Mouse (Mus musculus) intestine, postnatal 0 days (tissue): ENCODE data around the gene Pinlyp. TPM values are rescaled to one million over a fixed set of nuclear protein-coding genes. Genes with fewer than 3 reads are reported as not detected.
A peak's percentile ranks its signal among the peaks of the same experiment; 100 is the strongest.

Source experiments
- ATAC-seq: fragments of 200-750 bp; cut with Nextera tagmentation; 2 replicates; pipeline ENCODE4 v1.8.0; 2017; ENCODE audit warnings: mild to moderate bottlenecking, moderate TSS enrichment, moderate library complexity
- H3K27ac ChIP-seq: fragments of 300-500 bp; sonication (generic); 2 replicates; pipeline ENCODE4 v1.5.1; 2014; ENCODE audit warnings: mild to moderate bottlenecking, low read depth, low read length, moderate library complexity
- H3K27me3 ChIP-seq: fragments of 300-500 bp; sonication (generic); replicated peaks from 2 replicates; pipeline ENCODE4 v1.6.1; 2014; ENCODE audit warnings: low read length, mixed read lengths; ENCODE audit not compliant: control insufficient read depth, insufficient read depth
- H3K36me3 ChIP-seq: fragments of 300-500 bp; sonication (generic); 2 replicates; pipeline ENCODE4 v1.6.1; 2014; ENCODE audit warnings: mild to moderate bottlenecking, moderate library complexity; ENCODE audit not compliant: control insufficient read depth, insufficient read depth
- H3K4me1 ChIP-seq: fragments of 300-500 bp; sonication (generic); replicated peaks from 2 replicates; pipeline ENCODE4 v1.6.1; 2014; ENCODE audit warnings: antibody characterized with exemption, low read length, mixed read lengths; ENCODE audit not compliant: control insufficient read depth, insufficient read depth
- H3K4me2 ChIP-seq: fragments of 300-500 bp; sonication (generic); replicated peaks from 2 replicates; pipeline ENCODE4 v1.6.1; 2014; ENCODE audit warnings: low read depth, mild to moderate bottlenecking, moderate library complexity
- H3K4me3 ChIP-seq: fragments of 300-500 bp; sonication (generic); 2 replicates; pipeline ENCODE4 v1.5.1; 2014; ENCODE audit warnings: low read depth, low read length
- H3K9ac ChIP-seq: fragments of 300-500 bp; sonication (generic); 2 replicates; pipeline ENCODE4 v1.6.1; 2014; ENCODE audit warnings: mild to moderate bottlenecking, low read depth, low read length
- H3K9me3 ChIP-seq: fragments of 300-500 bp; sonication (generic); 2 replicates; pipeline ENCODE4 v1.6.1; 2016; ENCODE audit warnings: mixed run types; ENCODE audit not compliant: control insufficient read depth
- CTCF ChIP-seq: sonication (generic); IDR thresholded peaks from 2 replicates; pipeline ENCODE4 v1.5.1; 2016; ENCODE audit warnings: low read depth, mild to moderate bottlenecking, control low read depth, antibody characterized with exemption, moderate library complexity
- WGBS: fragments of 180-500 bp; shearing (Covaris S2); extraction: QIAGEN DNeasy Blood & Tissue Kit; methylation state at CpG from one replicate; pipeline ENCODE4 v1.1.7; 2014; 5-methylcytosine and 5-hydroxymethylcytosine counted together
- polyA plus RNA-seq: library from polyadenylated mRNA; unstranded; fragments of >200 nt; fragmentation: Nextera tagmentation; extraction: Ambion mirVana; gene quantifications from 2 replicates; pipeline ENCODE4 v1.2.1, GENCODE M21; 2015

Gene Pinlyp
- polyA plus RNA-seq, 1 experiment from 2014 or later, result not detected

DNA sequence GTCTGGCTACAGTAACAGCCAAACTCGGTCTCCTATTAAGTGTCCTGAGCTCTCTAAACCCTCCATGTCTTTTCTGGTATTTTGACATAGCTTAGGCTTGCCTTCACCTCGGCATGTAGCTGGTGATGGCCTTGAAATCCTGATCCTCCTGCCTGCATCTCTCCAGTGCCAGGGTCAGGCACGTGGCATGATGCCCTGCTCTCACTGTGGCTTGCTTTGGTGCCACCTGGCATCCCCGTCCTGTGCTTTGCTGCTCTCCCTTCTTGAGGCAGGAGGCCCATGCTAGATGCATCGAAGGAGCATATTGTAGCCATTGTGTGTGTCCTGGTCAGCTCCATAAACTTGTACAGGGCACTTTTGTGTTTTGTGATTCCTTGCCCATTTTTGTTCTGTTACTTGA, 8.3 kb downstream of the Pinlyp start:
- no peaks in the 10 kb centered on the region for H3K9me3 ChIP-seq
- no peak overlapping the region for H3K9ac ChIP-seq
- ATAC-seq, result no peak
- no peak overlapping the region for H3K4me3 ChIP-seq
- no peaks in the 10 kb centered on the region for H3K27me3 ChIP-seq
- no peak overlapping the region for H3K4me2 ChIP-seq
- no peak overlapping the region for H3K27ac ChIP-seq
- no peaks in the 10 kb centered on the region for H3K4me1 ChIP-seq
- H3K36me3 ChIP-seq, result peaks cover 29% of the 10 kb centered on the region
- TF ChIP-seq CTCF, result no peak
- WGBS, result 77% methylated on average over 5 of the region's 5 CpGs

DNA sequence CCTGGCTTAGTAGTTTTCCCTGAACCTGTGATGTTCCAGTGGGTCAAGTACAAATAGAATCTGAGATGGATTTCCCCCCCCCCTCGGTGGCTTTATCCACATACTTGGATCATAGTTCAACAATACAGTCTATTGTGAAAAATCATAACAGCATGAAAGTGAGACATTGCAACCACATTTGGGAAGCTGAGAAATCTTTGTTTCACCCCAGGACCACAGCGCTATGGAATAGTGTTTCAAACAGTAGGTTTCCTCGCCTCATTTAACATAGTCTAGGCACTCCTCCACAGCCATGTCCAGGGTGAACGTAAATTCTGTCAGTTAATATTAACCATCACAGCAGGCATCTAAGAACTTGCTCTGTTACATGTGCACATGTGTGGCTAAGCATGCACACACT, 8.8 kb downstream of the Pinlyp start:
- no peak overlapping the region for H3K9ac ChIP-seq
- no peak overlapping the region for H3K27ac ChIP-seq
- H3K4me1 ChIP-seq, result no peaks in the 10 kb centered on the region
- H3K27me3 ChIP-seq, result no peaks in the 10 kb centered on the region
- no peaks in the 10 kb centered on the region for H3K9me3 ChIP-seq
- WGBS, result 74% methylated on average over 4 of the region's 4 CpGs
- no peak for TF ChIP-seq CTCF
- H3K4me2 ChIP-seq, result no peak overlapping the region
- peaks cover 29% of the 10 kb centered on the region for H3K36me3 ChIP-seq
- H3K4me3 ChIP-seq, result no peak overlapping the region
- ATAC-seq, result no peak

DNA sequence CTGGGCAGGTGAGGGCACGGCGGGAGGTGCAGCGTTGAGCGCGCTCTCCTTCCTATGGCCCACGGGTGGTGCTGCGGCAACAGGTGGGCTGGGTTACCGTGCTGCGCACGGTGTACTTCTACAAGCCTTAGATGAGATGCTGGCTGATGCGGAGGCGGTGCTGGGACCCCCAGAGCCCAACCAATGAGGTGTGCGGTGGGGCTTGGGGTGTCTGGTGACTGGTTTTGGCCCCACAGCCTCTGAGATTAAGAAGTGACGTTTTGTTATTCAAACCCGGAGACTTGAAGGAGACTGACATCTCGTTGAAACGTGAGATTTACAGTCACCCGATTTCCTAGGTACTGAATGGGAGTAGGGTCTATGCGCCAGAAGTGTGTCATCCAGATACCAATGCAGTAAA, 11.6 kb downstream of the Pinlyp start:
- peaks cover 5% of the 10 kb centered on the region; the same call in 1 of the 2 replicates for H3K4me1 ChIP-seq
- no peak overlapping the region for H3K4me2 ChIP-seq
- TF ChIP-seq CTCF, result no peak

DNA sequence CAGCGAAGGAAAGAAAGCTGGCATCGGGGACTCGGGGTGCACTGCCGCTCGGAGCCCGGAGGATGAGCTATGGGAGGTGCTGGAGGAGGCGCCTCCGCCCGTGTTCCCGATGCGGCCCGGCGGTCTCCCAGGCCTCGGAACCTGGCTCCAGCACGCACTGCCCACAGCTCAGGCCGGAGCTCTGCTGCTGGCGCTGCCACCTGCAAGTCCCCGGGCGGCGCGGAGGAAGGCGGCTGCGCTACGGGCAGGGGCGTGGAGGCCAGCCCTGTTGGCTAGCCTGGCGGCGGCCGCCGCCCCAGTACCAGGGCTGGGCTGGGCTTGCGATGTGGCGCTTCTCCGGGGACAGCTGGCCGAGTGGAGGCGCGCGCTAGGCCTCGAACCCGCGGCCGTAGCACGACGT, 12.1 kb downstream of the Pinlyp start:
- no peak overlapping the region for H3K4me3 ChIP-seq
- no peaks in the 10 kb centered on the region for H3K9me3 ChIP-seq
- ATAC-seq, result no peak
- no peak for TF ChIP-seq CTCF
- no peaks in the 10 kb centered on the region for H3K27me3 ChIP-seq
- H3K36me3 ChIP-seq, result peaks cover 29% of the 10 kb centered on the region
- peaks cover 5% of the 10 kb centered on the region; the same call in 1 of the 2 replicates for H3K4me1 ChIP-seq
- H3K9ac ChIP-seq, result no peak overlapping the region
- WGBS, result 69% methylated on average over 42 of the region's 42 CpGs
- H3K27ac ChIP-seq, result no peak overlapping the region
- no peak overlapping the region for H3K4me2 ChIP-seq

More for the DNA sequence above, 11.6 kb downstream of the Pinlyp start:
- Histone ChIP-seq H3K27me3 (no peaks in the 10 kb centered on the region), H3K9me3 (no peaks in the 10 kb centered on the region), H3K36me3 (peaks cover 29% of the 10 kb centered on the region), H3K4me3 (no peak overlapping the region), H3K27ac (no peak overlapping the region), H3K9ac (no peak overlapping the region)
- ATAC-seq, result no peak
- WGBS, result 64% methylated on average over 19 of the region's 19 CpGs

DNA sequence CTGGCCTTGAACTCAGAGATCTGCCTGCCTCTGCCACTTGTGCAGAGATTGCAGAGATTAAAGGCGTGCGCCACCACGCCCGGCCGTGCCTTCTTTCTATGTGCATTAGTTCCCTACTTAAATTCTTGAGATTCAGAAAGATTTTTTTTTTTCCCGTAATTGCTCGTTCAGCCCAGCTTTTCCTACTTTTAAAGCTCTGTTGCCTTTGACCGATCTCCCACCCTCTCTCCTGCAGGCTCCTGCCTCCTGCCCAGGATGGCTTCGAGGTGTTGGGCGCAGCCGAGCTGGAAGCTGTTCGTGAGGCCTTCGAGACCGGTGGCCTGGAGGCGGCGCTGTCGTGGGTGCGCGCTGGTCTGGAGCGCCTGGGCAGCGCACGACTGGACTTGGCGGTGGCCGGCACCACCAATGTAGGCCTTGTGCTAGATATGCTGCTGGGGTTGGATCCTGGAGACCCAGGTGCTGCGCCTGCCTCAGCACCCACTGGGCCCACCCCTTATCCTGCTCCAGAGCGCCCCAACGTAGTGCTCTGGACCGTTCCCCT, 12.8 kb downstream of the Pinlyp start:
- H3K9ac ChIP-seq, result no peak overlapping the region
- H3K4me2 ChIP-seq, result no peak overlapping the region
- no peaks in the 10 kb centered on the region for H3K9me3 ChIP-seq
- no peak for ATAC-seq
- H3K27ac ChIP-seq, result no peak overlapping the region
- H3K36me3 ChIP-seq, result peaks cover 29% of the 10 kb centered on the region
- WGBS, result 89% methylated on average over 28 of the region's 28 CpGs
- TF ChIP-seq CTCF, result no peak
- H3K4me3 ChIP-seq, result no peak overlapping the region
- peaks cover 5% of the 10 kb centered on the region; the same call in 1 of the 2 replicates for H3K4me1 ChIP-seq
- H3K27me3 ChIP-seq, result no peaks in the 10 kb centered on the region

DNA sequence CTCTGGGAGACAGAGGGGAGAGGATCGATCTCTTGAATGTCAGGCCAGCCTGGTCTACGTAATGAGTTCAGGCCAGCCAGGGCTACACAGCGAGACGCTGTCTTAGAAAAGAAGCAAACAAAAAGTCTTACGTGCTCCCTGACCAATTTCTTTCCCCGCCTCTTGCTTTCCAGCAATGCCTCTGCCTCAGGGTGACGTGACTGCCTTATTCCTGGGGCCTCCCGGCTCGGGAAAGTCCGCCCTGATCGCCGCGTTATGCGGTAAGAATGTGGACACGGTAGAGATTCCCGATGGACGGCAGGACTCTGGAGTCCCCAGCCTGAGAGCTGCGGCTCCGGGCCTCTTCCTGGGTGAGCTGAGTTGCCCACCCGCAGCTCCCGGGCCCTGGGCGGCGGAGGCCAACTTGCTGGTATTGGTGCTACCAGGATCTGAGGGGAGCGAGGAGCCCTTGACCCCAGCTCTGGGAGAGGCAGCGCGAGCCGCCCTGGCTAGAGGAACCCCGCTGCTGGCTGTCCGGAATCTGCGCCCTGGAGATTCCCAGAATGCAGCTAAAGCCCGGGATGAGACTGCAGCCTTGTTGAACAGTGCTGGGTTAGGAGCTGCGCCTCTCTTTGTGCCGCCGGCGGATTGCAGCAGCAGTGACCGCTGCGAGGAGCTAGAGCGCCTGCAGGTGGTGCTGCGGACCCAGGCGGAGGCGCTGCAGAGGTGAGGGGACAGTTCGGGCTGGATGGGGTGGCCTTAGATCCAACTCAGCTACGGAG, 14.5 kb downstream of the Pinlyp start:
- Histone ChIP-seq H3K4me1 (peaks cover 5% of the 10 kb centered on the region; the same call in 1 of the 2 replicates), H3K27ac (peak overlapping the region; percentile 78), H3K4me2 (peak overlapping the region; percentile 94), H3K36me3 (peaks cover 29% of the 10 kb centered on the region), H3K27me3 (no peaks in the 10 kb centered on the region), H3K9ac (peak overlapping the region; percentile 80), H3K4me3 (peak overlapping the region; percentile 67), H3K9me3 (no peaks in the 10 kb centered on the region)
- WGBS, result under 1% methylated on average over 43 of the region's 43 CpGs
- ATAC-seq, result peak; percentile 54
- TF ChIP-seq CTCF, result peak; percentile 94
